Mouse (Mus musculus): ENCODE measurements around the gene Cth. TPM values are rescaled to one million over a fixed set of nuclear protein-coding genes. Genes with fewer than 3 reads are reported as not detected.

The Cth gene
- not detected in 2 replicates for polyA plus RNA-seq (2012; ENCODE audit: insufficient read depth, insufficient read length, missing spikeins)

- Histone ChIP-seq H3K4me3 (ENCODE audit: insufficient read depth, low read length) (peak within 1 kb of the TSS; percentile 76), H3K4me1 (ENCODE audit: control insufficient read depth, insufficient read depth, low read length) (no peaks in the 10 kb centered on the region), H3K27ac (ENCODE audit: insufficient read depth, low read depth, low read length) (no peak within 1 kb of the TSS)
- TF ChIP-seq CTCF (IDR thresholded peaks at IDR 0.05; ENCODE audit: low read depth, low read length) (no peak), POLR2A (IDR thresholded peaks at IDR 0.05; ENCODE audit: borderline replicate concordance, low read depth, low read length) (no peak)
Measured at GRCm38 (mm10) chr3:157924692-157925328, at the start of gene Cth. Cth (minus strand) TSS chr3:157925077.

GRCm38 (mm10) chr3:157973236-157973635 lies 48.4 kb upstream of the Cth start:
- TF ChIP-seq POLR2A (IDR thresholded peaks at IDR 0.05; ENCODE audit: borderline replicate concordance, low read depth, low read length) (no peak), CTCF (IDR thresholded peaks at IDR 0.05; ENCODE audit: low read depth, low read length) (no peak)

GRCm38 (mm10) chr3:157971151-157971550 lies 46.3 kb upstream of the Cth start:
- Histone ChIP-seq H3K4me1 (ENCODE audit: control insufficient read depth, insufficient read depth, low read length) (no peaks in the 10 kb centered on the region), H3K27ac (ENCODE audit: insufficient read depth, low read depth, low read length) (no peak overlapping the region), H3K4me3 (ENCODE audit: insufficient read depth, low read length) (no peak overlapping the region)
- TF ChIP-seq POLR2A (IDR thresholded peaks at IDR 0.05; ENCODE audit: borderline replicate concordance, low read depth, low read length) (no peak), CTCF (IDR thresholded peaks at IDR 0.05; ENCODE audit: low read depth, low read length) (no peak)

More at GRCm38 (mm10) chr3:157973236-157973635, 48.4 kb upstream of the Cth start:
- Histone ChIP-seq H3K4me3 (ENCODE audit: insufficient read depth, low read length) (no peak overlapping the region), H3K4me1 (ENCODE audit: control insufficient read depth, insufficient read depth, low read length) (no peaks in the 10 kb centered on the region), H3K27ac (ENCODE audit: insufficient read depth, low read depth, low read length) (no peak overlapping the region)

- Histone ChIP-seq H3K4me3 (ENCODE audit: insufficient read depth, low read length) (no peak overlapping the region), H3K4me1 (ENCODE audit: control insufficient read depth, insufficient read depth, low read length) (peaks cover 10% of the 10 kb centered on the region), H3K27ac (ENCODE audit: insufficient read depth, low read depth, low read length) (no peak overlapping the region)
- no peak for TF ChIP-seq POLR2A (IDR thresholded peaks at IDR 0.05; ENCODE audit: borderline replicate concordance, low read depth, low read length)
- no peak for TF ChIP-seq CTCF (IDR thresholded peaks at IDR 0.05; ENCODE audit: low read depth, low read length)
Measured at GRCm38 (mm10) chr3:157957320-157957719, 32.4 kb upstream of the Cth start.

- TF ChIP-seq POLR2A (IDR thresholded peaks at IDR 0.05; ENCODE audit: borderline replicate concordance, low read depth, low read length) (no peak), CTCF (IDR thresholded peaks at IDR 0.05; ENCODE audit: low read depth, low read length) (no peak)
- no peak overlapping the region for H3K4me3 ChIP-seq (ENCODE audit: insufficient read depth, low read length)
- H3K27ac ChIP-seq (ENCODE audit: insufficient read depth, low read depth, low read length), result no peak overlapping the region
- H3K4me1 ChIP-seq (ENCODE audit: control insufficient read depth, insufficient read depth, low read length), result peaks cover 15% of the 10 kb centered on the region
Measured at GRCm38 (mm10) chr3:157956201-157956600, 31.3 kb upstream of the Cth start.

- H3K4me3 ChIP-seq (ENCODE audit: insufficient read depth, low read length), result no peak overlapping the region
- TF ChIP-seq CTCF (IDR thresholded peaks at IDR 0.05; ENCODE audit: low read depth, low read length) (no peak), POLR2A (IDR thresholded peaks at IDR 0.05; ENCODE audit: borderline replicate concordance, low read depth, low read length) (no peak)
Measured at GRCm38 (mm10) chr3:157955466-157955865, 30.6 kb upstream of the Cth start.

GRCm38 (mm10) chr3:157952716-157953115 lies 27.8 kb upstream of the Cth start:
- Histone ChIP-seq H3K27ac (ENCODE audit: insufficient read depth, low read depth, low read length) (no peak overlapping the region), H3K4me3 (ENCODE audit: insufficient read depth, low read length) (no peak overlapping the region), H3K4me1 (ENCODE audit: control insufficient read depth, insufficient read depth, low read length) (peaks cover 9% of the 10 kb centered on the region)
- TF ChIP-seq CTCF (IDR thresholded peaks at IDR 0.05; ENCODE audit: low read depth, low read length), result no peak
- no peak for TF ChIP-seq POLR2A (IDR thresholded peaks at IDR 0.05; ENCODE audit: borderline replicate concordance, low read depth, low read length)

More at GRCm38 (mm10) chr3:157955466-157955865, 30.6 kb upstream of the Cth start:
- peaks cover 15% of the 10 kb centered on the region for H3K4me1 ChIP-seq (ENCODE audit: control insufficient read depth, insufficient read depth, low read length)
- no peak overlapping the region for H3K27ac ChIP-seq (ENCODE audit: insufficient read depth, low read depth, low read length)

GRCm38 (mm10) chr3:157947383-157948280 lies 22.8 kb upstream of the Cth start:
- peak overlapping the region; percentile 97 for H3K27ac ChIP-seq (ENCODE audit: insufficient read depth, low read depth, low read length)
- TF ChIP-seq POLR2A (IDR thresholded peaks at IDR 0.05; ENCODE audit: borderline replicate concordance, low read depth, low read length), result no peak
- TF ChIP-seq CTCF (IDR thresholded peaks at IDR 0.05; ENCODE audit: low read depth, low read length), result no peak
- peaks cover 9% of the 10 kb centered on the region for H3K4me1 ChIP-seq (ENCODE audit: control insufficient read depth, insufficient read depth, low read length)
- peak overlapping the region; percentile 99 for H3K4me3 ChIP-seq (ENCODE audit: insufficient read depth, low read length)

- Histone ChIP-seq H3K27ac (ENCODE audit: insufficient read depth, low read depth, low read length) (peak within 1 kb of the TSS; percentile 97), H3K4me3 (ENCODE audit: insufficient read depth, low read length) (peak within 1 kb of the TSS; percentile 99), H3K4me1 (ENCODE audit: control insufficient read depth, insufficient read depth, low read length) (peaks cover 12% of the 10 kb centered on the region)
- TF ChIP-seq POLR2A (IDR thresholded peaks at IDR 0.05; ENCODE audit: borderline replicate concordance, low read depth, low read length) (no peak), CTCF (IDR thresholded peaks at IDR 0.05; ENCODE audit: low read depth, low read length) (no peak)
Measured at GRCm38 (mm10) chr3:157946843-157947358, 22.0 kb upstream of the Cth start, which contains the start of gene Ankrd13c. Ankrd13c (plus strand) TSS chr3:157947239.
